Mouse (Mus musculus) common myeloid progenitor, adult 5-6 weeks (primary cell): ENCODE data around the gene Olfr920. TPM values are rescaled to one million over a fixed set of nuclear protein-coding genes. Genes with fewer than 3 reads are reported as not detected.
A peak's percentile ranks its signal among the peaks of the same experiment; 100 is the strongest.

Source experiments
- ATAC-seq: replicated peaks from 2 replicates; pipeline ENCODE4 v1.8.0; 2016; ENCODE audit warnings: low read depth, mild to moderate bottlenecking, moderate TSS enrichment, inconsistent platforms; ENCODE audit not compliant: poor library complexity, severe bottlenecking
- total RNA-seq: library from RNA; stranded (forward); fragments of 200-1000, 187-1606 nt; gene quantifications from 2 replicates; pipeline ENCODE4 v1.2.3, GENCODE M21; 2017

The Olfr920 gene
- total RNA-seq, result 0.05 and 0.78 TPM in 2 replicates

GRCm38 (mm10) chr9:38751999-38752398 is at the start of gene Olfr920:
Olfr920 (plus strand) TSS chr9:38752299.
- ATAC-seq, result no peak

- peak; percentile 89 for ATAC-seq
Measured at GRCm38 (mm10) chr9:38718102-38718501, 34.0 kb upstream of the Olfr920 start, which contains the start of gene Vwa5a. Vwa5a (plus strand) TSS chr9:38718268.

- peak; percentile 50 for ATAC-seq
Measured at GRCm38 (mm10) chr9:38718927-38719441, 33.1 kb upstream of the Olfr920 start.

GRCm38 (mm10) chr9:38724044-38724443 is 28.1 kb upstream of the Olfr920 start:
- ATAC-seq, result peak; percentile 69

- ATAC-seq, result peak; percentile 93
Measured at GRCm38 (mm10) chr9:38728218-38728617, 23.9 kb upstream of the Olfr920 start.

GRCm38 (mm10) chr9:38741408-38741807 is 10.7 kb upstream of the Olfr920 start:
- ATAC-seq, result peak; percentile 50

- ATAC-seq, result peak; percentile 72
Measured at GRCm38 (mm10) chr9:38744619-38745315, 7.3 kb upstream of the Olfr920 start.

- no peak for ATAC-seq
Measured at GRCm38 (mm10) chr9:38772768-38773167, 20.7 kb downstream of the Olfr920 start, which contains the start of gene Olfr921. Olfr921 (plus strand) TSS chr9:38773068.

- ATAC-seq, result 0 out of 2 replicates have a peak, but pooled peaks have one; percentile 15
Measured at GRCm38 (mm10) chr9:38792689-38793088, 40.6 kb downstream of the Olfr920 start.

GRCm38 (mm10) chr9:38805696-38806095 is 53.6 kb downstream of the Olfr920 start:
- no peak for ATAC-seq

Other genes with a start within 250 kb of the Olfr920 start
- not detected in 2 replicates for gene Olfr911-ps1, start 230.7 kb upstream of the Olfr920 start, total RNA-seq
- gene Olfr910, start 214.4 kb upstream of the Olfr920 start, total RNA-seq, result not detected in 2 replicates
- not detected in 2 replicates for gene Olfr912, start 172.1 kb upstream of the Olfr920 start, total RNA-seq
- not detected in 2 replicates for gene Olfr913, start 159.5 kb upstream of the Olfr920 start, total RNA-seq
- gene Olfr914, start 147.2 kb upstream of the Olfr920 start, total RNA-seq, result not detected in 2 replicates
- not detected in 2 replicates for gene Olfr916, start 92.4 kb upstream of the Olfr920 start, total RNA-seq
- not detected in 2 replicates for gene Olfr917, start 86.5 kb upstream of the Olfr920 start, total RNA-seq
- gene Olfr918, start 77.7 kb upstream of the Olfr920 start, total RNA-seq, result not detected in 2 replicates
- gene Olfr919, start 48.6 kb upstream of the Olfr920 start, total RNA-seq, result not detected in 2 replicates
- 34.5 and 37.0 TPM in 2 replicates for gene Vwa5a, start 34.0 kb upstream of the Olfr920 start, total RNA-seq
- gene Olfr921, start 20.8 kb downstream of the Olfr920 start, total RNA-seq, result not detected in 2 replicates
- not detected in 2 replicates for gene Olfr922, start 62.3 kb downstream of the Olfr920 start, total RNA-seq
- not detected in 2 replicates for gene Olfr923, start 74.2 kb downstream of the Olfr920 start, total RNA-seq
- gene Olfr924, start 92.2 kb downstream of the Olfr920 start, total RNA-seq, result not detected in 2 replicates
- not detected in 2 replicates for gene Olfr26, start 102.8 kb downstream of the Olfr920 start, total RNA-seq
- not detected in 2 replicates for gene Olfr926, start 124.8 kb downstream of the Olfr920 start, total RNA-seq
- not detected in 2 replicates for gene Olfr930, start 177.5 kb downstream of the Olfr920 start, total RNA-seq
- not detected in 2 replicates for gene Olfr933, start 220.0 kb downstream of the Olfr920 start, total RNA-seq
- gene Olfr934, start 236.0 kb downstream of the Olfr920 start, total RNA-seq, result not detected in 2 replicates
- not detected in 2 replicates for gene Olfr935, start 247.4 kb downstream of the Olfr920 start, total RNA-seq